Mouse (Mus musculus) 416B (cell line): ENCODE results near the gene Diaph3.
"Not testable (repeated sequence)": the region's sequence is repeated elsewhere in the genome, so short reads cannot be mapped to it uniquely, and the experiment has no call there.

ENCODE experiments used
- DNase-seq: peaks from one replicate; pipeline ENCODE4 v3.0.0; 2011; ENCODE audit warnings: low read depth

Gene Diaph3

GRCm38 (mm10) chr14:86738916-86739315 is 402.1 kb downstream of the Diaph3 start:
- DNase-seq: no peak

- DNase-seq: peak; percentile 64
Measured at GRCm38 (mm10) chr14:86736646-86737045, 404.4 kb downstream of the Diaph3 start.

DNA sequence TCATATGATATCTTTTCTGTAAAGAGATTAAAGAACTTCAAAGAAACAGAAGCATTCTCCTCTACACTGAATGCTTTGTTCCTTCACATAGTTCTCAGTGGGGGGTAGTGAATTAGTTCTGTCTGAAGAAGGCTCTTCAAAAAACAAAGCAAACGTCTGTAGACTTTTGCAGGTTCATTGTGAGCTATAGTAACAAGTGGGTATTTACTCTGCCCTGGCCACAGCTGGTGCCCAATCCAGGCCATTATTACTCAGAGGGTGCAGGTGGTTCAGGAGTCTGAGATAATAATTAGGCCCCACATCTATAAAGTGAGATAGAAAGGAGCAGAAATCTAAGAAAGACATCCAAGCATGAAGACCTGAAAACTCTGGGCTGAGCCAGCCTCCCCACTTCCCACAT is 409.7 kb downstream of the Diaph3 start:
- no peak for DNase-seq

DNA sequence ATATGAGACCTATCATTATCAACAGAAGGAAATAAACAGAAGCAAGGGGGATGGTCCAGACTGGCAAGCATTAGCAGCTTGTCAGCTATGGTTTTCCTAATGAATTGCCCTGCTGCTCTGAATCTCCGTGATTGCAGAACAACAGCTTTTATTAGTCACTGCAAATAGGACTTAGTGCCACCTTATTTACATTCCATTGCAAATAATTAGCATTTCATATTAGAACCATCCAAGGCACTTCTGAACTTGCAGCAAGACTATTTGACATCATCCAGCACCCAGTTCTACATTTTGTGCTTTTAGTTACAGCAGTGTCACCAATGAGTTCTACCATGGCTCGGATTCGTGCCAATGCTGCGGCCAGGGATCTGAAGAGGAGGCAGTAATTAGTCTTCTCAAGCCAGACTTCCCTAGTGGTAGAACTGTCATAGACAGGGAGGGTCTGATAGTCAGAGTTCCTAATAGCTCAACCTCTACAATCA is 411.4 kb downstream of the Diaph3 start:
- DNase-seq: no peak

DNA sequence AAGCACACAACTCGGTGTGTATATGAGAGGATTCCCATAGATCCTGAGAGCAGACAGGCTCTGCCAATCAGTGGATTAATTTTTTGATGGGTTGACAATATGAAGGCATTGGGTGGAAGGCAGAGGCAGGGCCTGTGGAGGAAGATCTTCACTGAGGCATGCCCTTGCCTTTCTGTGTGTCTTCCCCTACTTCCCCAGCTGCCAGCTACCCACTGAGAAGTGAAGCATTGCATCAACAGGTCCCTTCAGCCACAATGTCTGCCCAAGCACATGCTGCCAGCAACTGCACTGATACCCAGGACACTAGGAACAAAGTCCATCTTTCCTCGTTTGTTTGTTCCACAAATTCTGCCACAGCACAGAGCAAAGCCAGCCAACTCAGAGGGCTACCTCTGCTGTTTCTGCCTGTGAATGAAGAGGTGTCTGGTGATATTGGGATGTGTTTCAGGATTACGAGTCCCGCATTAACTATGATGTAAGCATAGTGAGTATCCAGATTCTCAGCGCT is 413.4 kb downstream of the Diaph3 start:
- no peak for DNase-seq

GRCm38 (mm10) chr14:86721768-86722167 is 419.3 kb downstream of the Diaph3 start:
- no peak for DNase-seq

- no peak for DNase-seq
Measured at GRCm38 (mm10) chr14:86721082-86721481, 420.0 kb downstream of the Diaph3 start.

- not testable (repeated sequence) for DNase-seq
Measured at GRCm38 (mm10) chr14:86720408-86720807, 420.6 kb downstream of the Diaph3 start.

DNA sequence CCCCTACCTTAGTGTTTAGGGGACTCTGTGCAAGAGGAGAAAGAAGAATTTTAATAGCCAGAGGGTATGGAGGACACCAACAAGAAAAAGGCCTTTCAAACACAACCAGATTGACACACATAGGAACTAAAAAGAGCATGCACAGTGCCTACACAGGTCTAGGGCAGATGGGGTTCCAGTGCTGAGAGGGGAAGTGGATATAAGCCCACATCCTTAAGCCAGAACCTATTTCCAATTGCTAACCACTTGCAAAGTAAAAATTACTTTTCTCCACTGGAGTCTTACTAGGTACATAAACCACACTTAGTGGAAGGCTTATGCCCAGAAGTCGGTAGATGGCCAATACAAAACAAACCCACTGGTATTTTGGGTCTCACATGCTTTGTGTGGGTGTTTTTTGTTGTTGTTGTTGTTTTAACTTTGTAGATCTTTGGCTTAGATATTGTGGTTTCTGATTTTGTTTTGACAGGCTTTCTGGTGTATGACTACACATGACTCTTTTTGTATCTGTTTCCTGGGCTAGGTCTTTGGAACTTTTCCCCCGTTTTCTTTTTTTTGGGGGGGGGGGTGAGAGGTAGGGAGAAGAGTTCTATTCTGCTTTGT is 426.8 kb downstream of the Diaph3 start:
- peak; percentile 76 for DNase-seq

GRCm38 (mm10) chr14:86704080-86704479 is 437.0 kb downstream of the Diaph3 start:
- peak; percentile 61 for DNase-seq

- no peak for DNase-seq
Measured at GRCm38 (mm10) chr14:86701145-86701544, 439.9 kb downstream of the Diaph3 start.

GRCm38 (mm10) chr14:86697887-86698286 is 443.1 kb downstream of the Diaph3 start:
- DNase-seq: peak; percentile 33

DNA sequence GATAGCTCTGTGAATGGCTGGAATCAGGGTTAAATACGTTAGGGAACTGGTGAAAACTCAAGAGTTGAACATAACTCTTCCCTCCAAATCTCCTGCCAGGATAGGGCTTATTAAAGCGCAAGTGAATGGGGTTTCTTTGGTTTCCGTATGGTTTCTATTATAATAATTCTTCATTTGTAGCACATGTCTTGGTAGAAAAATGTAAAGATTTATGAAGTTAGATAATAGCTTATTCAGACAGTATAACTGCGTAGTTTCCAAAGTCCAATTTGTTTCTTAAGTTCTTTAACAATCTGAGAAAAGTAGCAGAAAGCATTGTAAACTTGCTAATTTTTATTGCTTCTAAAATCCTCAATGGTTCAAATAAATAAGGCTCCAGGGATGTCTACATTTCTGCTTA is 448.3 kb downstream of the Diaph3 start:
- DNase-seq: no peak

DNA sequence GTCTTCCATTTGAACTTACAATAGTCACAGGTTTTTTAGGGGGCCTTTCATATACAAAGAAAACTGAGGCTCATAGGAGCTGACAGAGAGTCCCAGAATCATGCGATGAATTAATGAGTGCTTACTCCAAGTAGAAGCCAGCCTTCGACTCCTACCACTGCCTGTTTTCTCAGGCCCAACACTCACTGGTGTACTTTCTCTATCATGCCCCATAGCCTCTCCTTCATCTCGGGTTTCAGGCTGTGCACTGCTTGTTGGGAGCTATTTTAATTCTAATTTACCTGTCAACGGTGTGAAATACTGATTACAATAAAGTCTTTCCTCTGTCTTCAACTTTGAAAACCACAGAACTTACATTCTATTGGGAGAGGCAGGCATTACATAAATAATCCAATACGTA is 449.7 kb downstream of the Diaph3 start:
- no peak for DNase-seq

GRCm38 (mm10) chr14:86684585-86685503 is 456.2 kb downstream of the Diaph3 start:
- no peak for DNase-seq

GRCm38 (mm10) chr14:86681951-86682350 is 459.1 kb downstream of the Diaph3 start:
- DNase-seq: no peak

GRCm38 (mm10) chr14:86678992-86679391 is 462.0 kb downstream of the Diaph3 start:
- DNase-seq: no peak

- DNase-seq: peak; percentile 51
Measured at GRCm38 (mm10) chr14:86678179-86678780, 462.8 kb downstream of the Diaph3 start.

- DNase-seq: no peak
Measured at GRCm38 (mm10) chr14:86677015-86677414, 464.0 kb downstream of the Diaph3 start.

DNA sequence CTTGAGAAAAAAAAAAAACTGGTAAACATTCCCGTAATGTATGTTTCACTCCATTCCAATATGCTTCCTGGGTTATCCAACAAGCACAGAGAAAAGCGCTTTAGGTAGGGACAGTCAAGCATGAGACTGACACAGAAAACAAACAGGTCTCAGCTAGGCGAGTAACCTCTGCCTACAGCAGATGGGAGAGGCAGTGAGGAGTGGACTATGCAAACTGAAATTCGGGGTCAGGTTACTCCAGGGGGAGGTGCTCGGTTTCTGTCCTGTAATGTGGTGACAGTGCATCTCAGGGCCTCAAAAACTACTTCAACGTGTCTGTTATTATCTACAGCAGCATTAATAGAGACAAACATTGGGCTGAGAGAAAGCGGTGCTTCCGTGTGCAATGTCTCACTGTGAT is 465.7 kb downstream of the Diaph3 start:
- DNase-seq: no peak

GRCm38 (mm10) chr14:86662846-86663245 is 478.2 kb downstream of the Diaph3 start:
- DNase-seq: no peak

- no peak for DNase-seq
Measured at GRCm38 (mm10) chr14:86660556-86660955, 480.5 kb downstream of the Diaph3 start.

GRCm38 (mm10) chr14:86656262-86656661 is 484.8 kb downstream of the Diaph3 start:
- peak; percentile 81 for DNase-seq
